Mouse (Mus musculus): ENCODE measurements around the gene 1700020A23Rik. TPM values are rescaled to one million over a fixed set of nuclear protein-coding genes. Genes with fewer than 3 reads are reported as not detected.

Gene 1700020A23Rik
- polyA plus RNA-seq, 1 experiment from 2014 or later = not detected

- Histone ChIP-seq H3K27ac (no peak overlapping the region), H3K4me3 (no peak overlapping the region), H3K9me3 (no peaks in the 10 kb centered on the region), H3K36me3 (no peaks in the 10 kb centered on the region), H3K4me2 (no peak overlapping the region), H3K27me3 (no peaks in the 10 kb centered on the region), H3K9ac (no peak overlapping the region), H3K4me1 (no peaks in the 10 kb centered on the region)
- 71% methylated on average over 6 of the region's 6 CpGs for WGBS
- no peak for ATAC-seq (ENCODE audit: borderline replicate concordance, extremely low read depth, low FRiP score, low TSS enrichment)
Observed at GRCm38 (mm10) chr2:130414094-130414856, 9.2 kb downstream of the 1700020A23Rik start.

- Histone ChIP-seq H3K4me3 (no peak overlapping the region), H3K27me3 (no peaks in the 10 kb centered on the region), H3K27ac (no peak overlapping the region), H3K9ac (no peak overlapping the region), H3K4me2 (no peak overlapping the region), H3K9me3 (no peaks in the 10 kb centered on the region), H3K4me1 (peaks cover 17% of the 10 kb centered on the region), H3K36me3 (no peaks in the 10 kb centered on the region)
- WGBS = 94% methylated on average over 26 of the region's 26 CpGs
- no peak for ATAC-seq (ENCODE audit: borderline replicate concordance, extremely low read depth, low FRiP score, low TSS enrichment)
Observed at GRCm38 (mm10) chr2:130421781-130422620, 16.9 kb downstream of the 1700020A23Rik start.

- WGBS = 12% methylated on average over 48 of the region's 49 CpGs
Observed at GRCm38 (mm10) chr2:130423397-130424125, 18.5 kb downstream of the 1700020A23Rik start.

GRCm38 (mm10) chr2:130424126-130424853 lies 19.2 kb downstream of the 1700020A23Rik start, which contains the start of the genes Vps16 and Pced1a:
TSS of gene Vps16 (plus strand) at chr2:130424339.
TSS of gene Pced1a (minus strand) at chr2:130424701.
- no peaks in the 10 kb centered on the region for H3K36me3 ChIP-seq
- H3K9me3 ChIP-seq = no peaks in the 10 kb centered on the region
- H3K27me3 ChIP-seq = no peaks in the 10 kb centered on the region
- H3K9ac ChIP-seq = peak within 1 kb of the TSS; percentile 73
- peak within 1 kb of the TSS; percentile 89 for H3K27ac ChIP-seq
- peak within 1 kb of the TSS; percentile 86 for H3K4me2 ChIP-seq
- ATAC-seq (ENCODE audit: borderline replicate concordance, extremely low read depth, low FRiP score, low TSS enrichment) = peak; percentile 95
- peak within 1 kb of the TSS; percentile 68 for H3K4me3 ChIP-seq
- under 1% methylated on average over 58 of the region's 58 CpGs for WGBS
- H3K4me1 ChIP-seq = peaks cover 17% of the 10 kb centered on the region

More at GRCm38 (mm10) chr2:130423397-130424125, 18.5 kb downstream of the 1700020A23Rik start:
- Histone ChIP-seq H3K4me1 (peaks cover 17% of the 10 kb centered on the region), H3K36me3 (no peaks in the 10 kb centered on the region), H3K27ac (peak overlapping the region; percentile 89), H3K27me3 (no peaks in the 10 kb centered on the region), H3K4me3 (peak overlapping the region; percentile 68), H3K4me2 (peak overlapping the region; percentile 86), H3K9ac (peak overlapping the region; percentile 73), H3K9me3 (no peaks in the 10 kb centered on the region)
- peak; percentile 51; the same call in 1 of the 2 replicates for ATAC-seq (ENCODE audit: borderline replicate concordance, extremely low read depth, low FRiP score, low TSS enrichment)

- H3K27me3 ChIP-seq = no peaks in the 10 kb centered on the region
- peaks cover 19% of the 10 kb centered on the region for H3K4me1 ChIP-seq
- H3K4me2 ChIP-seq = peak overlapping the region; percentile 86
- no peaks in the 10 kb centered on the region for H3K36me3 ChIP-seq
- H3K9ac ChIP-seq = peak overlapping the region; percentile 73
- no peak for ATAC-seq (ENCODE audit: borderline replicate concordance, extremely low read depth, low FRiP score, low TSS enrichment)
- no peaks in the 10 kb centered on the region for H3K9me3 ChIP-seq
- peak overlapping the region; percentile 68 for H3K4me3 ChIP-seq
- 28% methylated on average over 5 of the region's 5 CpGs for WGBS
- H3K27ac ChIP-seq = peak overlapping the region; percentile 89; the same call in 1 of the 2 replicates
Observed at GRCm38 (mm10) chr2:130425112-130425511, 20.1 kb downstream of the 1700020A23Rik start.

GRCm38 (mm10) chr2:130429851-130430250 lies 24.8 kb downstream of the 1700020A23Rik start:
- no peak for ATAC-seq (ENCODE audit: borderline replicate concordance, extremely low read depth, low FRiP score, low TSS enrichment)
- H3K27ac ChIP-seq = no peak overlapping the region
- WGBS = 52% methylated on average over 2 of the region's 2 CpGs
- H3K9ac ChIP-seq = no peak overlapping the region
- no peaks in the 10 kb centered on the region for H3K9me3 ChIP-seq
- no peak overlapping the region for H3K4me2 ChIP-seq
- no peak overlapping the region for H3K4me3 ChIP-seq
- no peaks in the 10 kb centered on the region; the same call in 1 of the 2 replicates for H3K36me3 ChIP-seq
- no peaks in the 10 kb centered on the region for H3K27me3 ChIP-seq
- H3K4me1 ChIP-seq = peaks cover 9% of the 10 kb centered on the region

- Histone ChIP-seq H3K4me1 (peaks cover 3% of the 10 kb centered on the region), H3K27ac (no peak overlapping the region), H3K4me2 (no peak overlapping the region), H3K4me3 (no peak overlapping the region), H3K9ac (no peak overlapping the region), H3K27me3 (no peaks in the 10 kb centered on the region), H3K9me3 (no peaks in the 10 kb centered on the region), H3K36me3 (no peaks in the 10 kb centered on the region; the same call in 1 of the 2 replicates)
- WGBS = 58% methylated on average over 3 of the region's 3 CpGs
- ATAC-seq (ENCODE audit: borderline replicate concordance, extremely low read depth, low FRiP score, low TSS enrichment) = no peak
Observed at GRCm38 (mm10) chr2:130430484-130430883, 25.4 kb downstream of the 1700020A23Rik start.

GRCm38 (mm10) chr2:130432157-130432556 lies 27.1 kb downstream of the 1700020A23Rik start:
- no peaks in the 10 kb centered on the region for H3K9me3 ChIP-seq
- no peak overlapping the region for H3K9ac ChIP-seq
- no peaks in the 10 kb centered on the region; the same call in 1 of the 2 replicates for H3K36me3 ChIP-seq
- ATAC-seq (ENCODE audit: borderline replicate concordance, extremely low read depth, low FRiP score, low TSS enrichment) = no peak
- no peak overlapping the region for H3K4me3 ChIP-seq
- WGBS = 81% methylated on average over 3 of the region's 3 CpGs
- no peak overlapping the region for H3K4me2 ChIP-seq
- no peaks in the 10 kb centered on the region for H3K27me3 ChIP-seq
- H3K27ac ChIP-seq = no peak overlapping the region
- peaks cover 3% of the 10 kb centered on the region; the same call in 1 of the 2 replicates for H3K4me1 ChIP-seq

- no peak for ATAC-seq (ENCODE audit: borderline replicate concordance, extremely low read depth, low FRiP score, low TSS enrichment)
- H3K9ac ChIP-seq = no peak overlapping the region
- peaks cover 3% of the 10 kb centered on the region; the same call in 1 of the 2 replicates for H3K4me1 ChIP-seq
- no peak overlapping the region for H3K27ac ChIP-seq
- 16% methylated on average over 4 of the region's 4 CpGs for WGBS
- no peaks in the 10 kb centered on the region for H3K27me3 ChIP-seq
- H3K4me2 ChIP-seq = no peak overlapping the region
- H3K9me3 ChIP-seq = no peaks in the 10 kb centered on the region
- H3K36me3 ChIP-seq = peaks cover 6% of the 10 kb centered on the region; the same call in 1 of the 2 replicates
- H3K4me3 ChIP-seq = no peak overlapping the region
Observed at GRCm38 (mm10) chr2:130433152-130433551, 28.1 kb downstream of the 1700020A23Rik start.

GRCm38 (mm10) chr2:130436769-130437168 lies 31.7 kb downstream of the 1700020A23Rik start:
- no peaks in the 10 kb centered on the region for H3K27me3 ChIP-seq
- ATAC-seq (ENCODE audit: borderline replicate concordance, extremely low read depth, low FRiP score, low TSS enrichment) = no peak
- H3K9ac ChIP-seq = no peak overlapping the region
- no peak overlapping the region for H3K4me3 ChIP-seq
- H3K4me1 ChIP-seq = no peaks in the 10 kb centered on the region
- H3K9me3 ChIP-seq = no peaks in the 10 kb centered on the region
- no peak overlapping the region for H3K27ac ChIP-seq
- 93% methylated on average over 1 of the region's 1 CpGs for WGBS
- no peak overlapping the region for H3K4me2 ChIP-seq
- peaks cover 40% of the 10 kb centered on the region for H3K36me3 ChIP-seq

- H3K9ac ChIP-seq = no peak overlapping the region
- no peaks in the 10 kb centered on the region for H3K4me1 ChIP-seq
- H3K36me3 ChIP-seq = peaks cover 60% of the 10 kb centered on the region
- no peak overlapping the region for H3K4me2 ChIP-seq
- ATAC-seq (ENCODE audit: borderline replicate concordance, extremely low read depth, low FRiP score, low TSS enrichment) = no peak
- WGBS = 94% methylated on average over 3 of the region's 3 CpGs
- no peak overlapping the region for H3K27ac ChIP-seq
- no peaks in the 10 kb centered on the region for H3K27me3 ChIP-seq
- no peaks in the 10 kb centered on the region for H3K9me3 ChIP-seq
- H3K4me3 ChIP-seq = no peak overlapping the region
Observed at GRCm38 (mm10) chr2:130438861-130439260, 33.8 kb downstream of the 1700020A23Rik start.

Measured in lung, embryonic 15.5 days (tissue).